ENCODE assay signal across 16 mouse cellular contexts in the genomic region with DNA sequence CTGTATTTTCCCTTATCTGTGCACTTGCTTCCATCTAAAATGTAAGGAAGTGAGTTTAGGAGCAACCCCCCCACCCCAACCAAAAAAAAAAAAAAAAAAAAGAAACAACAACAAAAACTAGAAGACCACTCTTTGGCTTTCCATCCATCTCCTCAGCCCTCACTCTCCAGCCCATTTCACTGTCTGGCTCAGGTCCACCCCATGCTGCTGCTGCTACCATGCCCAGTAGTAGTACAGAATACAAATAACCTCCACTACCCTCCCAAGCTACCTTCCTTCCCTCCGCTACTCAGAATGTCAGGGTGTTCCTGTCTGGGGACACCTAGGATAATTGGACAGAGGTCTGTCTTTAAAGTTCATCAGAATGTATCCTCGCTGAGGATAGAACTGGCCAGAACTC.
DNase-seq lines count a peak whose midpoint lies in the region; ATAC-seq and TF ChIP-seq lines count a peak whose summit lies in the region.
"Had no signal": no experiment of that assay in that cellular context is flagged by ENCODE, and none has a peak within 500 bp of the region (broad histone marks: within the 10 kb centered on the region; RNA-seq: fewer than 3 reads in every experiment).

No protein-coding gene starts in this region.

- peaks cover 32% of the 10 kb centered on the region for H3K4me1 ChIP-seq in forebrain, embryonic 10.5 days
- H3K4me1 ChIP-seq in forebrain, embryonic 11.5 days (replicated peaks; ENCODE audit: control insufficient read depth, insufficient read depth, low read length) = peaks cover 10% of the 10 kb centered on the region; the same call in 1 of the 2 replicates
- H3K4me1 ChIP-seq in midbrain, postnatal 0 days (ENCODE audit: insufficient read depth, low read length) = peaks cover 12% of the 10 kb centered on the region; the same call in 1 of the 2 replicates
- H3K4me1 ChIP-seq in midbrain, embryonic 13.5 days (replicated peaks) = peaks cover 14% of the 10 kb centered on the region
- H3K4me1 ChIP-seq in limb, embryonic 11.5 days (ENCODE audit: control insufficient read depth, insufficient read depth, low read length) = peaks cover 16% of the 10 kb centered on the region
- H3K4me1 ChIP-seq: liver, embryonic 12.5 days; megakaryocyte, embryonic 14.5 days; stomach, embryonic 15.5 days had no signal

- H3K9ac ChIP-seq in forebrain, embryonic 11.5 days (ENCODE audit: low read length) = no peak overlapping the region
- H3K9ac ChIP-seq in midbrain, postnatal 0 days (replicated peaks; ENCODE audit: low read length, poor library complexity, severe bottlenecking) = no peak overlapping the region
- no peak overlapping the region for H3K9ac ChIP-seq in midbrain, embryonic 13.5 days (replicated peaks)
- H3K9ac ChIP-seq in limb, embryonic 11.5 days (ENCODE audit: low read length) = no peak overlapping the region
- H3K9ac ChIP-seq: heart, embryonic 15.5 days; liver, embryonic 12.5 days; liver, postnatal 0 days; neural tube, embryonic 12.5 days; stomach, embryonic 15.5 days had no signal

- WGBS in forebrain, embryonic 10.5 days = 83% methylated on average over 2 of the region's 2 CpGs
- WGBS in forebrain, embryonic 11.5 days = 81% methylated on average over 2 of the region's 2 CpGs
- WGBS in midbrain, postnatal 0 days = 84% methylated on average over 2 of the region's 2 CpGs
- 77% methylated on average over 2 of the region's 2 CpGs for WGBS in midbrain, embryonic 13.5 days
- 84% methylated on average over 2 of the region's 2 CpGs for WGBS in limb, embryonic 11.5 days

- H3K36me3 ChIP-seq in forebrain, embryonic 10.5 days (replicated peaks) = no peaks in the 10 kb centered on the region
- no peaks in the 10 kb centered on the region for H3K36me3 ChIP-seq in forebrain, embryonic 11.5 days (ENCODE audit: control insufficient read depth, insufficient read depth, low read length)
- no peaks in the 10 kb centered on the region for H3K36me3 ChIP-seq in midbrain, postnatal 0 days (ENCODE audit: insufficient read depth, low read length)
- H3K36me3 ChIP-seq in midbrain, embryonic 13.5 days = no peaks in the 10 kb centered on the region
- no peaks in the 10 kb centered on the region for H3K36me3 ChIP-seq in limb, embryonic 11.5 days (ENCODE audit: control insufficient read depth, insufficient read depth, low read length)
- H3K36me3 ChIP-seq: heart, embryonic 10.5 days; heart, embryonic 15.5 days; liver, embryonic 12.5 days; neural tube, embryonic 12.5 days; stomach, embryonic 15.5 days had no signal

- no peak for TF ChIP-seq CTCF in midbrain, postnatal 0 days (IDR thresholded peaks at IDR 0.05)

- ATAC-seq in forebrain, embryonic 11.5 days (replicated peaks; ENCODE audit: low FRiP score) = no peak
- no peak for ATAC-seq in midbrain, postnatal 0 days (ENCODE audit: low FRiP score)
- ATAC-seq in midbrain, embryonic 13.5 days = no peak
- ATAC-seq in limb, embryonic 11.5 days (ENCODE audit: insufficient number of reproducible peaks, low FRiP score, low TSS enrichment, low read depth) = no peak
- ATAC-seq: liver, embryonic 12.5 days; liver, postnatal 0 days had no signal

- DNase-seq in forebrain, embryonic 10.5 days (ENCODE audit: extremely low spot score, low spot score) = no peak
- DNase-seq in forebrain, embryonic 11.5 days (ENCODE audit: low spot score) = no peak
- DNase-seq in midbrain, postnatal 0 days (ENCODE audit: low spot score) = peak; percentile 16
- no peak for DNase-seq in limb, embryonic 11.5 days (ENCODE audit: low spot score)
- DNase-seq in spleen, postnatal 4 days (ENCODE audit: low spot score in 2 of 2) = no peak
- no peak for DNase-seq in thymus, postnatal 14 days
- DNase-seq in testis, postnatal 10 days (ENCODE audit: low spot score) = no peak
- DNase-seq: cerebellum, adult 11 months had no signal

- H3K9me3 ChIP-seq in forebrain, embryonic 10.5 days = no peaks in the 10 kb centered on the region
- H3K9me3 ChIP-seq in forebrain, embryonic 11.5 days (ENCODE audit: control insufficient read depth, low read length) = no peaks in the 10 kb centered on the region
- no peaks in the 10 kb centered on the region for H3K9me3 ChIP-seq in midbrain, postnatal 0 days (ENCODE audit: low read length)
- no peaks in the 10 kb centered on the region for H3K9me3 ChIP-seq in midbrain, embryonic 13.5 days
- H3K9me3 ChIP-seq in limb, embryonic 11.5 days (ENCODE audit: control insufficient read depth, low read length) = no peaks in the 10 kb centered on the region
- H3K9me3 ChIP-seq: heart, embryonic 10.5 days; heart, embryonic 15.5 days; liver, embryonic 12.5 days; megakaryocyte, embryonic 14.5 days; neural tube, embryonic 12.5 days; stomach, embryonic 15.5 days had no signal

- no peak overlapping the region for H3K4me2 ChIP-seq in forebrain, embryonic 11.5 days (ENCODE audit: low read depth, low read length, severe bottlenecking)
- H3K4me2 ChIP-seq in midbrain, postnatal 0 days (ENCODE audit: low read depth, low read length, poor library complexity, severe bottlenecking) = no peak overlapping the region
- no peak overlapping the region for H3K4me2 ChIP-seq in midbrain, embryonic 13.5 days (replicated peaks)
- no peak overlapping the region for H3K4me2 ChIP-seq in limb, embryonic 11.5 days (ENCODE audit: low read depth, severe bottlenecking)
- H3K4me2 ChIP-seq: heart, embryonic 15.5 days had no signal

- H3K27ac ChIP-seq in forebrain, embryonic 10.5 days = peak overlapping the region; percentile 15; the same call in 1 of the 2 replicates
- H3K27ac ChIP-seq in forebrain, embryonic 11.5 days (ENCODE audit: low read depth, low read length) = no peak overlapping the region
- no peak overlapping the region for H3K27ac ChIP-seq in midbrain, postnatal 0 days (ENCODE audit: low read depth, low read length)
- no peak overlapping the region for H3K27ac ChIP-seq in midbrain, embryonic 13.5 days
- H3K27ac ChIP-seq in limb, embryonic 11.5 days (replicated peaks; ENCODE audit: low read depth, low read length) = peak overlapping the region; percentile 54; the same call in 1 of the 2 replicates
- H3K27ac ChIP-seq: heart, embryonic 15.5 days; liver, embryonic 12.5 days; neural tube, embryonic 12.5 days; stomach, embryonic 15.5 days had no signal

- no peak overlapping the region for H3K4me3 ChIP-seq in forebrain, embryonic 10.5 days
- H3K4me3 ChIP-seq in forebrain, embryonic 11.5 days (ENCODE audit: low read depth, low read length) = no peak overlapping the region
- H3K4me3 ChIP-seq in midbrain, postnatal 0 days (ENCODE audit: low read depth, low read length) = no peak overlapping the region
- no peak overlapping the region for H3K4me3 ChIP-seq in midbrain, embryonic 13.5 days (replicated peaks)
- no peak overlapping the region for H3K4me3 ChIP-seq in limb, embryonic 11.5 days (ENCODE audit: low read depth, low read length)
- H3K4me3 ChIP-seq: heart, embryonic 15.5 days; liver, embryonic 12.5 days; megakaryocyte, embryonic 14.5 days; stomach, embryonic 15.5 days had no signal

- peaks cover 45% of the 10 kb centered on the region for H3K27me3 ChIP-seq in forebrain, embryonic 10.5 days (ENCODE audit: poor library complexity, severe bottlenecking)
- H3K27me3 ChIP-seq in forebrain, embryonic 11.5 days (ENCODE audit: control insufficient read depth, insufficient read depth, low read length) = no peaks in the 10 kb centered on the region
- H3K27me3 ChIP-seq in midbrain, postnatal 0 days (ENCODE audit: insufficient read depth, low read length) = no peaks in the 10 kb centered on the region; the same call in 1 of the 2 replicates
- 0 out of 2 replicates have a peak, but pooled peaks cover 4% of the 10 kb centered on the region for H3K27me3 ChIP-seq in midbrain, embryonic 13.5 days
- H3K27me3 ChIP-seq in limb, embryonic 11.5 days (ENCODE audit: control insufficient read depth, insufficient read depth, low read length) = no peaks in the 10 kb centered on the region
- H3K27me3 ChIP-seq: heart, embryonic 15.5 days; neural tube, embryonic 12.5 days had no signal

Comparison
In these comparisons a context has a peak if more than half of its experiments do, and no peak if none do; other contexts are left out.
1. H3K27ac ChIP-seq: peak in forebrain, embryonic 10.5 days (single experiment) and limb, embryonic 11.5 days (single experiment); none in forebrain, embryonic 11.5 days (single experiment), midbrain, postnatal 0 days (single experiment) and midbrain, embryonic 13.5 days (single experiment).